Mouse (Mus musculus) CD4-positive helper T cell, adult 2 months (primary cell): ENCODE measurements around the gene Depdc1b.

ENCODE experiments used
- DNase-seq: peaks from one replicate; pipeline ENCODE4 v3.0.0-alpha.2; 2012; ENCODE audit warnings: low read depth, missing footprints, low spot score

Depdc1b gene

GRCm38 (mm10) chr13:108316487-108316903 is 363 bp downstream of the Depdc1b start:
- no peak for DNase-seq

- DNase-seq, result no peak
These were observed 1.3 kb downstream of the Depdc1b start for GRCm38 (mm10) chr13:108317414-108317813.

- no peak for DNase-seq
These were observed 2.9 kb downstream of the Depdc1b start for GRCm38 (mm10) chr13:108319028-108319427.

- DNase-seq, result no peak
These were observed 4.1 kb downstream of the Depdc1b start for GRCm38 (mm10) chr13:108320216-108320615.

GRCm38 (mm10) chr13:108322466-108322865 is 6.3 kb downstream of the Depdc1b start:
- DNase-seq, result no peak

GRCm38 (mm10) chr13:108323317-108323716 is 7.2 kb downstream of the Depdc1b start:
- DNase-seq, result no peak

GRCm38 (mm10) chr13:108323866-108324829 is 8.0 kb downstream of the Depdc1b start:
- DNase-seq, result no peak

- no peak for DNase-seq
These were observed 9.7 kb downstream of the Depdc1b start for GRCm38 (mm10) chr13:108325871-108326270.

- no peak for DNase-seq
These were observed 10.2 kb downstream of the Depdc1b start for GRCm38 (mm10) chr13:108326351-108326750.

- no peak for DNase-seq
These were observed 10.9 kb downstream of the Depdc1b start for GRCm38 (mm10) chr13:108327047-108327446.

- DNase-seq, result no peak
These were observed 12.5 kb downstream of the Depdc1b start for GRCm38 (mm10) chr13:108328406-108329180.

GRCm38 (mm10) chr13:108329693-108330092 is 13.6 kb downstream of the Depdc1b start:
- DNase-seq, result peak; percentile 60

GRCm38 (mm10) chr13:108335257-108336003 is 19.3 kb downstream of the Depdc1b start:
- DNase-seq, result no peak

- DNase-seq, result no peak
These were observed 20.1 kb downstream of the Depdc1b start for GRCm38 (mm10) chr13:108336192-108336591.

- no peak for DNase-seq
These were observed 21.2 kb downstream of the Depdc1b start for GRCm38 (mm10) chr13:108337340-108337739.

GRCm38 (mm10) chr13:108338076-108338836 is 22.1 kb downstream of the Depdc1b start:
- no peak for DNase-seq

GRCm38 (mm10) chr13:108339907-108340596 is 23.9 kb downstream of the Depdc1b start:
- DNase-seq, result no peak

GRCm38 (mm10) chr13:108341585-108341984 is 25.5 kb downstream of the Depdc1b start:
- DNase-seq, result peak; percentile 35

- no peak for DNase-seq
These were observed 29.6 kb downstream of the Depdc1b start for GRCm38 (mm10) chr13:108345756-108346155.

GRCm38 (mm10) chr13:108347016-108347415 is 30.9 kb downstream of the Depdc1b start:
- DNase-seq, result peak; percentile 61
